Mouse (Mus musculus) midbrain, embryonic 15.5 days (tissue): ENCODE data around the gene Meis1. TPM values are rescaled to one million over a fixed set of nuclear protein-coding genes. Genes with fewer than 3 reads are reported as not detected.
A peak's percentile ranks its signal among the peaks of the same experiment; 100 is the strongest.

Experiments
- ATAC-seq: fragments of 200-750 bp; cut with Nextera tagmentation; replicated peaks from 2 replicates; pipeline ENCODE4 v1.8.0; 2017; ENCODE audit warnings: moderate TSS enrichment
- H3K27ac ChIP-seq: fragments of 300-500 bp; sonication (generic); 2 replicates; pipeline ENCODE4 v1.5.1; 2015; ENCODE audit warnings: mild to moderate bottlenecking, inconsistent platforms
- H3K27me3 ChIP-seq: fragments of 300-500 bp; sonication (generic); replicated peaks from 2 replicates; pipeline ENCODE4 v1.6.1; 2015; ENCODE audit warnings: inconsistent platforms
- H3K36me3 ChIP-seq: fragments of 300-500 bp; sonication (generic); replicated peaks from 2 replicates; pipeline ENCODE4 v1.6.1; 2015; ENCODE audit warnings: inconsistent platforms
- H3K4me1 ChIP-seq: fragments of 300-500 bp; sonication (generic); 2 replicates; pipeline ENCODE4 v1.6.1; 2015; ENCODE audit warnings: inconsistent platforms
- H3K4me2 ChIP-seq: fragments of 300-500 bp; sonication (generic); 2 replicates; pipeline ENCODE4 v1.6.1; 2015; ENCODE audit warnings: inconsistent platforms, mild to moderate bottlenecking, moderate library complexity
- H3K4me3 ChIP-seq: fragments of 300-500 bp; sonication (generic); 2 replicates; pipeline ENCODE4 v1.5.1; 2015; ENCODE audit warnings: mild to moderate bottlenecking, inconsistent platforms
- H3K9ac ChIP-seq: fragments of 300-500 bp; sonication (generic); 2 replicates; pipeline ENCODE4 v1.6.1; 2015; ENCODE audit warnings: mild to moderate bottlenecking, inconsistent platforms
- H3K9me3 ChIP-seq: fragments of 300-500 bp; sonication (generic); 2 replicates; pipeline ENCODE4 v1.6.1; 2016; ENCODE audit warnings: inconsistent platforms
- WGBS: fragments of 180-500 bp; shearing (Covaris S2); methylation state at CpG from one replicate; pipeline ENCODE4 v1.1.7; 2015; ENCODE audit warnings: mixed read lengths; 5-methylcytosine and 5-hydroxymethylcytosine counted together
- polyA plus RNA-seq: library from polyadenylated mRNA; unstranded; fragments of >200 nt; fragmentation: Nextera tagmentation; extraction: Ambion mirVana; gene quantifications from 2 replicates; pipeline ENCODE4 v1.2.1, GENCODE M21; 2015

The Meis1 gene
- polyA plus RNA-seq, 1 experiment from 2014 or later: 38.5 TPM

DNA sequence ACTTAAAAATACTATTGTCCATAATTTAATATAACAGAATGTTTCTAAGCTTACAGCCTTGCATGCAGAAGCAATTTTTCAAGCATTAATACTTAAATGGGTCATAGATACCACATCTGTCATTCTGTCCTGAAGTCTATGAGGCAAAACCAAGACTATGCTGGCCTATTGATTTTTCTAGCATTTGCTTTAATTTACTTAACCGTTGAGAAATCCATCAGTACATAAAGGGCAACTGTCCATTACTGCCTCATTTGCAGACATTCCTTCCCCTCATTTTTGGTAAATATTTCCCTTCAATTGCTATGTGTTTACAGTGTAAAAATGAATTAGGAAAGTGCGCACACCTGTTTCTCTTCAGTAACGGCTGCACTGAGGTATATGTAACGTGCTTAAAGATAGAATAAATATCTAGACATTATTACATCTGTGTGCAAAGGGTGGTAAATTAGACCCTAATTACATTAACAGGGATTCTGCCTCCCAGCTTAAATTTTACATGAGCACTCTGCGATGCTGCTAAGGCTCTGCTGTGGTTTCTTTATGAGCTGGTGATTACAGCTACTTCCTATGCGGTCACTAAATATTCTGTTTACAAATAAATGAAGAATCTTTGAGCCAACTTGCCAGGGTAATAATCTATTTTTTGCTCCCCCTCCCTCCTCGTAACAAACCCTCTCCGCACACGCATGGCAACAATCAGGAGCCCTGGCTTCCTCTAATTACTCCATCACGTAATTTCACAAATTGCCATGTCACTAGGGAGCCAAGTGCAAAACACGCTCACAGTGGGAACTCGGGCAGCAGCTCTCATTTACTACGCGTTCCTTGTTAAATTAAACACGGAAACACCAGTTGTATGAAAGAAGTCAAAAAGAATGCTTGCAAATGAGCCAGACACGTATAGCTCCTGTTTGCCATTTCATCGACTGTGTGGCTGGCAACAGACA, 88.7 kb downstream of the Meis1 start:
- WGBS: 61% methylated on average over 17 of the region's 17 CpGs
- no peaks in the 10 kb centered on the region for H3K27me3 ChIP-seq
- no peak overlapping the region for H3K9ac ChIP-seq
- no peaks in the 10 kb centered on the region for H3K9me3 ChIP-seq
- H3K27ac ChIP-seq: peak overlapping the region; percentile 54
- no peak overlapping the region for H3K4me3 ChIP-seq
- peaks cover 29% of the 10 kb centered on the region for H3K4me1 ChIP-seq
- 0 out of 2 replicates have a peak, but pooled peaks have one; percentile 19 for ATAC-seq
- H3K36me3 ChIP-seq: no peaks in the 10 kb centered on the region
- H3K4me2 ChIP-seq: peak overlapping the region; percentile 23

DNA sequence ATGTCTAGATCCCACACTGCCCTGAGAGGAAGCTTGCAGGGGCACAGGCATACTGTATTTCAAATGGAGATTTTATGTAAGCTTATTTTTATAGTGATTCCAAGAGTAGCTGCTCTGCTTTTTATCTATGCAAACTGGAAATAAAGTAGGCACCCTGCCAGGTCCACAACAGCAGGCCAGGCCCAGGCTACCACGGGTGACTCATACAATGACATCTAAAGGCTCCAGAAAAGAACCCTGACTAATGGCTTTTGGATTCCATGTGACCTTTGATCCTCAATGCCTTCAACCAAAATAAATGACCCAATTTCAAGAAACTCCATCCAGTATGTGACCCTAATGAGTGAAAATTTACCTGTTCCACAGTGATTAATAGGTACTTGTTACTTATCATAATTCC, 91.4 kb downstream of the Meis1 start:
- no peak overlapping the region for H3K4me2 ChIP-seq
- 4% methylated on average over 1 of the region's 1 CpGs for whole genome bisulfite sequencing
- H3K4me1 ChIP-seq: peaks cover 29% of the 10 kb centered on the region
- H3K9me3 ChIP-seq: no peaks in the 10 kb centered on the region
- no peaks in the 10 kb centered on the region for H3K36me3 ChIP-seq
- no peak overlapping the region for H3K9ac ChIP-seq
- no peak for ATAC-seq
- H3K27ac ChIP-seq: no peak overlapping the region
- H3K27me3 ChIP-seq: no peaks in the 10 kb centered on the region
- no peak overlapping the region for H3K4me3 ChIP-seq

DNA sequence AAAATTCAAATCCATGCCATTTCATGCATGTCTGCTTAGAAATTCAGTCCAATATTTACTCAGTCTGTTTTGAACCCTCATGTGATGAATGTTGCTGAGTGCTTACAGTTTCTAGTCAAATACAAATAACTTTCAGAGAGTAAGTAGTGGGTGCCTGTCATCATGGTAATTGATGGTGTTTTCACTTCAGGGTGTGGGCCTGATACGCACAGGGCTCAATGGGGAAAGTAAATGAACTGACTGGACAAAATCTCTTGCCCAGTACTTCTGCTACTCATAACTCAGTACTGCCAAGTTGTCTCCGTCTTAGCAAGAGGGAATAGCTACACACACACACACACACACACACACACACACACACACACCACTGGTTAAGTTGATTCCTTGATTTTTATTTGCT, 92.0 kb downstream of the Meis1 start:
- H3K9ac ChIP-seq: no peak overlapping the region
- peaks cover 24% of the 10 kb centered on the region for H3K4me1 ChIP-seq
- H3K4me2 ChIP-seq: no peak overlapping the region
- no peak overlapping the region for H3K4me3 ChIP-seq
- H3K36me3 ChIP-seq: no peaks in the 10 kb centered on the region
- no peak for ATAC-seq
- H3K9me3 ChIP-seq: no peaks in the 10 kb centered on the region
- H3K27me3 ChIP-seq: no peaks in the 10 kb centered on the region
- H3K27ac ChIP-seq: no peak overlapping the region
- 54% methylated on average over 2 of the region's 2 CpGs for WGBS

DNA sequence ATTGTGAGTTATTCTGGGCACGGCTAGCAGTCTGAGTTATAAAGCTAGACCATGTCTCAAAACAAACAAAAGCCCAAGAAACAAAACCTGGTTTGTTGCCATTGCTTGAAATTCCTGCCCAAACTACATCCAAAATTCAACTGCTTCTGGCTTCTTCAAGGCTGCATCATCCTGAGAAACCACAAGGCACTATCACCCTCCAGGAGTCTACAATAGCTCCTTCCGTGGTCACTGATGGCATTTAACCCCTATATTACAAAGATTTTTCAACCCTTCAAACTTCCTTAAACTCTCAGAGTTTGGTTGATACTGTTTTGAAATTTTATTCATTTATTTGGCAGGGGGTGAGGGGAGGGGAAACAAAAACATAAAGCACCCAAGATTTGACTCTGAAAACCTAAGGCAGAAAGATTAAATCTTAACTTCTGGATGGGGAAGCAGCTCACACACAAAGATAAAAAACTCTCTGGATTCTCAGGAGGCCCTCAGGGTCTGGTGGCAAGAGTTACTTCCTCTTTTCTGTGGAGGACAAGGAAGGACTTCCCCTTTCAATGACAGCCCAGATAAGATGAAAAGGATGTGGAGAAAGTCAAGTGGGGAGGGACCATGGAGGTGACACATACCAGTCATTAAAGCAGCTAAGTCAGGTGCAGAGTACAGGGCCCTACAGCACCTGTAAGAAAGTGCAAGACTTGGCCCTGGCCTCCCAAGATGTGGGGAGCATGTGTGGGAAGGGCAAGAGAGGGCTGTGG, 94.0 kb downstream of the Meis1 start:
- no peak overlapping the region for H3K4me2 ChIP-seq
- no peaks in the 10 kb centered on the region for H3K27me3 ChIP-seq
- H3K9ac ChIP-seq: no peak overlapping the region
- no peak overlapping the region for H3K27ac ChIP-seq
- WGBS: 82% methylated on average over 2 of the region's 2 CpGs
- H3K4me3 ChIP-seq: no peak overlapping the region
- H3K36me3 ChIP-seq: no peaks in the 10 kb centered on the region
- H3K9me3 ChIP-seq: no peaks in the 10 kb centered on the region
- ATAC-seq: no peak
- peaks cover 4% of the 10 kb centered on the region for H3K4me1 ChIP-seq

- no peak overlapping the region for H3K4me2 ChIP-seq
- no peaks in the 10 kb centered on the region for H3K36me3 ChIP-seq
- H3K27ac ChIP-seq: no peak overlapping the region
- H3K9ac ChIP-seq: no peak overlapping the region
- no peaks in the 10 kb centered on the region for H3K27me3 ChIP-seq
- no peaks in the 10 kb centered on the region for H3K9me3 ChIP-seq
- H3K4me1 ChIP-seq: peaks cover 8% of the 10 kb centered on the region
- WGBS: 85% methylated on average over 5 of the region's 5 CpGs
- ATAC-seq: no peak
- no peak overlapping the region for H3K4me3 ChIP-seq
These were observed 95.5 kb downstream of the Meis1 start for GRCm38 (mm10) chr11:18923274-18923673.

DNA sequence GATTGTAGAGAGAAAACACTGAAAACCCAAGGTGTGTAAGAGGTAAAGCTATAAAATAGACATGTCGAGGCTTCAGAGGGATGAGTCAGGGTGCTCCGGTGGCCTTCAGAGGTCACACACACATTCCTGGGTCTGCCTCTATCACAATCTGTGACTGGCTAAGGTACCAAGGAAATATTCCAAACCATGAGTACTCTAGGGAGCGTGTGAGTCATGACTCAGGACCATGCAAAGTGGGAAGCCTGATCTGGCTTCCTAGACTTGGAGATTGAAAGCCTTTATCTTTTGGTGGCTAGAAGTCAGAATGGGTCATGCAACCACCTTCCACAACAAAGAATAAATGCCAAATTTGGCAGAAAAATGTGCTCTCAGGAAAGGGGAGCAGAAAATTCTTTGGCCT, 98.1 kb downstream of the Meis1 start:
- 91% methylated on average over 3 of the region's 3 CpGs for whole genome bisulfite sequencing
- Histone ChIP-seq H3K36me3 (no peaks in the 10 kb centered on the region), H3K27ac (no peak overlapping the region), H3K4me3 (no peak overlapping the region), H3K9me3 (no peaks in the 10 kb centered on the region), H3K27me3 (no peaks in the 10 kb centered on the region), H3K4me1 (peaks cover 18% of the 10 kb centered on the region), H3K9ac (no peak overlapping the region), H3K4me2 (no peak overlapping the region)
- ATAC-seq: no peak

DNA sequence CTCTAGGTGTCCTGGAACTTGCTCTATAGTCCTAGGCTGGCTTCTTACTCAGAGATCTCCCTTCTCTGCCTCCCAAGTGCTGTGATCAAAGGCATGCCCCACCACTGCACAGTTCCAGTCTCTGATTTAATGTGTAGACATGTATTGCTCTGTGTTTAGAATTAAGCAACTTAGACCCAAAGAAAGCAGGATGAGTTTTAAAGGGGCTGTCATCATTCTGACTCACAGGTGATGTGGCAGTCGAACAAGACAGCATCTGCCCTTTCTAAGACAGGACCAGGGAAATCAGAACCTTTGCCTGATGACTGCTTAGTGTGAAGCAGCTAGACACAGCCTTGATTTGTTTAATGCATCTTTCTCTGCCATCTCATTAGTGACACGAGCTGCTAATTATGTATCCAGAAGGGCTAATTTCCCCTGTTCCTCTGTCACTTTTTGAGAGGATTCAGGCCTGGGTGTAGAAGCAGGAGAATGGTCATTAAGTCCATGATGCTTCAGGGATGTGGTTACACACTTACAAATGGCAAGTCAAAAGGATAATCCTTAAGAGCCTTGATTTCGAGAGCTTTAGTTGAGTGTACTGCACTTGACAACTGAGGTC, 99.5 kb downstream of the Meis1 start:
- ATAC-seq: no peak
- no peak overlapping the region for H3K27ac ChIP-seq

GRCm38 (mm10) chr11:18917887-18918286, 100.9 kb downstream of the Meis1 start:
- ATAC-seq: no peak
- H3K9ac ChIP-seq: no peak overlapping the region

More for the DNA sequence above, 99.5 kb downstream of the Meis1 start:
- no peaks in the 10 kb centered on the region for H3K27me3 ChIP-seq
- H3K36me3 ChIP-seq: no peaks in the 10 kb centered on the region
- 47% methylated on average over 3 of the region's 3 CpGs for WGBS
- no peak overlapping the region for H3K9ac ChIP-seq
- H3K9me3 ChIP-seq: no peaks in the 10 kb centered on the region
- peaks cover 18% of the 10 kb centered on the region for H3K4me1 ChIP-seq
- H3K4me3 ChIP-seq: no peak overlapping the region
- no peak overlapping the region for H3K4me2 ChIP-seq

GRCm38 (mm10) chr11:18913251-18913650, 105.5 kb downstream of the Meis1 start:
- Histone ChIP-seq H3K9ac (no peak overlapping the region), H3K4me3 (no peak overlapping the region), H3K9me3 (no peaks in the 10 kb centered on the region), H3K27me3 (no peaks in the 10 kb centered on the region), H3K36me3 (no peaks in the 10 kb centered on the region), H3K4me1 (peaks cover 19% of the 10 kb centered on the region), H3K4me2 (no peak overlapping the region), H3K27ac (no peak overlapping the region)
- ATAC-seq: no peak
- 36% methylated on average over 1 of the region's 1 CpGs for WGBS

More at GRCm38 (mm10) chr11:18917887-18918286, 100.9 kb downstream of the Meis1 start:
- Histone ChIP-seq H3K4me1 (peaks cover 25% of the 10 kb centered on the region), H3K9me3 (no peaks in the 10 kb centered on the region), H3K4me3 (no peak overlapping the region), H3K27ac (no peak overlapping the region), H3K4me2 (no peak overlapping the region), H3K27me3 (no peaks in the 10 kb centered on the region), H3K36me3 (no peaks in the 10 kb centered on the region)
- 24% methylated on average over 5 of the region's 5 CpGs for WGBS

DNA sequence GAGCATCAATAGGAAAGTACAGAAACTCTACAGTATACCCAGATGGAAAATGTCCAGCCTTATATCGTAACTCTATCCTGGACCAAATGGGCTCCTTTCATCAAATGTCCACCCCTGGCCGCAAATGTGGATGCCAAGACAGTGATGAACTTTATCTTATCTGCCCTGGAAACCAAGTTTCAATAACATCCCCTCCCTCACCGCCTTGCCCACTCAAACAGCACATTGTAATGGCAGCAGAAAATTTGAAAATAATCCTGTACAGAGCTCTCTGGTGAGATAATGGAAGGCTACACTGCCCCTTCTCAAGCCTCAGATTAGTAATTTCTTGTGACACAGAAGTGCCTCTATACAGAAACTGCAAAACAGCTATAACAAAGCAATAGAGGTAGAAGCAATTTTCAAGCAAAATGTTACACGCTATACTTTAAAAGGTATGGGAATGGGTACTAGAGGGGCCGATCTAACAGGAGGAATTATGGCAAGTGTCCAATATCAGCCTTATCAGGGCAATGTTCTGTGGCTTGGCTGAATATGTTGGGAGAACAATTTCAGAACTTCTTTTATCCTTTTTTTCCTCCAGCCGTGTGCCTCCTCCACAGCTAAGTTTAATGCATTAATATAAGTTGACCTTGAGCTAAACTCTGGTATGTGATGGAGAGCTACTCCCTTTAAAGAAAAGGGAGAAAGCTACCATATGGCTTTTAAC, 106.3 kb downstream of the Meis1 start:
- no peak overlapping the region for H3K4me3 ChIP-seq
- H3K36me3 ChIP-seq: no peaks in the 10 kb centered on the region
- H3K4me2 ChIP-seq: no peak overlapping the region
- 39% methylated on average over 6 of the region's 6 CpGs for WGBS
- ATAC-seq: no peak
- peaks cover 15% of the 10 kb centered on the region for H3K4me1 ChIP-seq
- no peaks in the 10 kb centered on the region for H3K9me3 ChIP-seq
- no peak overlapping the region for H3K9ac ChIP-seq
- no peak overlapping the region for H3K27ac ChIP-seq
- no peaks in the 10 kb centered on the region for H3K27me3 ChIP-seq

DNA sequence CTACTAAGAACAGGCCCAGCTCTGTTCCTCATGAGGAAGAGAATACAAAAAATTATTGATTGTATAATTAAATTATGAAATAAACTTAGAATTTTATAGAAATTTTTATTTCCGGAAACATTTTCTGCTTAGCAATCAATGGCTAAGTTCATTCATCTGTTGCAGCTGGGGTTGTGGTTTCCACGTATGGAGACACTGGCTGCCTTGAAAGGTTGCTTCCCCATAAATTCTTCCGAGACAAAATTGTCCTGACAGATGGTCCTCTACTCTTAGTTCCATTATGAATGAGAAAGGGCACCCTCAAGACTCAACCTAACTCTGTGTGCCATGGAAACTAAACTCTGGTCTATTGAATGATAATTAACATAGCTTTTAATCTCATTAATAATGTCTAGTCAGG, 111.9 kb downstream of the Meis1 start:
- no peak overlapping the region for H3K9ac ChIP-seq
- no peak overlapping the region for H3K4me2 ChIP-seq
- H3K4me1 ChIP-seq: no peaks in the 10 kb centered on the region; the same call in 1 of the 2 replicates
- WGBS: 59% methylated on average over 3 of the region's 3 CpGs
- H3K9me3 ChIP-seq: no peaks in the 10 kb centered on the region
- no peak overlapping the region for H3K27ac ChIP-seq
- no peaks in the 10 kb centered on the region for H3K27me3 ChIP-seq
- ATAC-seq: no peak
- H3K4me3 ChIP-seq: no peak overlapping the region
- no peaks in the 10 kb centered on the region for H3K36me3 ChIP-seq

DNA sequence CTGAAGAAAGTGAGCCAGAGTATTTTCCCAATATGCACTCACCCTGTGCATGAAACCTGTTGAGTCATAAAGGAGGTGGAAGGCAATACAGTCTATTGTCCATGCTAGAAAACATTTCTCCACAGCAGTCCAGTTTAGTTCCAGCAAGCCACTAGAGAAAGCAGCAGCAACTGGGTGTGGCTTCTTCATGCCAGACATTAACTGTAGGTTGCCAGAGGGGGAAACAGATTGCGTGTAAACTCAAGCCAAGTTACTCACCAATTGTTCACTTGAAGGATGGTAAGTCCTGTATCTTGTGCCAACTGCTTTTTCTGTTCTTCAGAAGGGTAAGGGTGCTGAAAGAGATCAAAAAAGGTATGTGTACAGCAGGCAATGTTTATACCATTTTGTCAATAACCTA, 113.4 kb downstream of the Meis1 start:
- H3K4me1 ChIP-seq: no peaks in the 10 kb centered on the region
- ATAC-seq: no peak
- H3K4me3 ChIP-seq: no peak overlapping the region
- H3K9me3 ChIP-seq: no peaks in the 10 kb centered on the region
- no peak overlapping the region for H3K27ac ChIP-seq
- H3K4me2 ChIP-seq: no peak overlapping the region
- no peaks in the 10 kb centered on the region for H3K27me3 ChIP-seq
- H3K9ac ChIP-seq: no peak overlapping the region
- 92% methylated on average over 1 of the region's 1 CpGs for WGBS
- no peaks in the 10 kb centered on the region for H3K36me3 ChIP-seq
